Mouse (Mus musculus): Measurements from ENCODE around the gene Slc22a18.

DNA sequence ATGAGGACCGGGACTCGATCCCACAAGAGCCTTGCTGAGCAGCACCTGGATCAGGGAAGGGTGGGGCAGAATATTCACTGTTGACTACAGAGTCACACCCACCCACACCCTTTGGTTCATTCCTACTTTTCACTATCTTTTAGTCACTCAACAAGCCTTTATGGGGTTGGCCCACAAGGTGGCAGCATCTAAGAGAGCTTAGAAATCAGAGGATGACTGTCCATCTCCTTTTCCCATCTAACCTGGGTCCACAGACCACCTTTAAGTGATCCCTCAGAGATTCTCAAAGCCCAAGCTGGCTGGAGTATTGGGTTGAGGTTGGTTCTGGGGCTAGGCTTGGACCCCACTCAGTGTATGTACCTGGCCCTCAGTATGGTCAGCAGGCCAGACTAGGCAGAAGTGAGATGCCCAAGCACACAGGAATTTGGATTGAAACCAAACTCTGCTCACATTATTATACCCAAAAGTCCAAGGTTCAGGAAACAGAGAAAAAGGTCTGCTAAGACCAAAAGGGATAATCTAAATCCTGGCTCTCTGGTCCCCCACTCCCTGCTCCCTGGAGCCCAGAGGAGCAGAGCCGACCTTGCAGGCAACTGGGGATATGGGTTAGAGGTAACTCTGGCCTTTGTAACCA, 3.3 kb downstream of the Slc22a18 start:
- TF ChIP-seq CTCF (IDR thresholded peaks at IDR 0.05; ENCODE audit: low read depth, low read length) (peak; percentile 23), POLR2A (IDR thresholded peaks at IDR 0.05; ENCODE audit: extremely low read depth, insufficient read depth, low read length) (no peak)

Measured in liver, adult 2 months (tissue).